Mouse (Mus musculus) embryonic fibroblast, embryonic 13.5 days (primary cell): ENCODE results near the gene Gm35549.
"Not testable (repeated sequence)": the region's sequence is repeated elsewhere in the genome, so short reads cannot be mapped to it uniquely, and the experiment has no call there.

ENCODE experiments used
- CTCF ChIP-seq: IDR thresholded peaks from 2 replicates; pipeline ENCODE4 v1.5.1; 2011; ENCODE audit warnings: mild to moderate bottlenecking, control low read depth, low read length, moderate library complexity, borderline replicate concordance; ENCODE audit not compliant: insufficient read depth
- POLR2A ChIP-seq: IDR thresholded peaks from 2 replicates; pipeline ENCODE4 v1.6.1; 2011; ENCODE audit warnings: low read depth, mild to moderate bottlenecking, control low read depth, low read length, moderate library complexity

- TF ChIP-seq CTCF, POLR2A: not testable (repeated sequence)
These were observed 11.3 kb upstream of the Gm35549 start for GRCm38 (mm10) chr9:122855141-122855540.
